Mouse (Mus musculus) cerebellum, adult 8-10 months (tissue): ENCODE measurements around the gene Plcb4.

ENCODE experiments used
- DNase-seq: peaks from one replicate; pipeline ENCODE4 v3.0.0; 2022

Plcb4 gene

DNA sequence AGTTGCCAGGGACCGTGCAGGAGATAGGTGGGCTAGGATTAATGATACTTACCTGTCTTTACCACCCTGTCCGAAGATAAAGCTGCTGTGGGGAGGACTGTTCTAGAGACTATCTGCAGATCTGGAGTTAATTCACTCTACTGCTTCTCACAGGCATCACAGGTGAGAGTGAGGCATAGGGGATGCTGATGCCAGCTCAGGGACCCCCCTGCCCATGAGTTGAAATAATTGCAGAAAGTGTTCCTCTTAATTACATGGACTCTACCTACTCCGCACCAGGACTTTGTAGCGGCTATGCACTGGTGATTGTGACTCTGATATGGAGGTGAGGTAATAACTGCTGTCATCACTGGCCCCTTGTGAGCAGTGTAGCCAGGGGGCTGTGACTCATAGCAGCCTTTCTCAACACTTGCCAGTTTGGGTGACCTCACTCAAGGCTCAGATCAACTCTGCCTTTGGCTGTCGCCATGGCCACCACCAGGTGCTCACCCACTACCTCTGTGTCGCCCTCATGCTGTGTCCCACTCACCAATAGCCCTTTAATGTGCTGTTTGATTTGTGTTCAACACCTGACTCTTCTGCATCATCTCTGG is 107.8 kb downstream of the Plcb4 start:
- no peak for DNase-seq

DNA sequence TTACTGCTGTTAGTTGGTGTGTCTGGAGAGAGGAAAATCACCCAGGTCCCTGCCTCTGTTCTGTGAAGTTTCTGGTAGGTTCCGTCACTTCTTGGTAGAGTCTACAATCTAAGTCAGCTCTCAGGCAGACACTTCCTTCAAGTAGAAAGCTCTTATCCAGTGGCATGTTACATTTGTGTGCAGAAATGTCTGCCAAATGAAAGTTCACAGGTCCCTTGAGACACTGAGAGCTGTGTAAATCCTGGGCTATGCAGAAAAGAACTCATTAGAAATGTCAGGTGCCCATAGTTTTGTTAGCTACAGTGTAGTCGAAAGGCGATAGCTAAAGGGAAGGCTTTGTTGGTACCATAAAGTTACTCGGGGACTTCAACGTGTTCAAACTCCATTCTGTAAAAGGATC is 108.7 kb downstream of the Plcb4 start:
- DNase-seq = no peak

DNA sequence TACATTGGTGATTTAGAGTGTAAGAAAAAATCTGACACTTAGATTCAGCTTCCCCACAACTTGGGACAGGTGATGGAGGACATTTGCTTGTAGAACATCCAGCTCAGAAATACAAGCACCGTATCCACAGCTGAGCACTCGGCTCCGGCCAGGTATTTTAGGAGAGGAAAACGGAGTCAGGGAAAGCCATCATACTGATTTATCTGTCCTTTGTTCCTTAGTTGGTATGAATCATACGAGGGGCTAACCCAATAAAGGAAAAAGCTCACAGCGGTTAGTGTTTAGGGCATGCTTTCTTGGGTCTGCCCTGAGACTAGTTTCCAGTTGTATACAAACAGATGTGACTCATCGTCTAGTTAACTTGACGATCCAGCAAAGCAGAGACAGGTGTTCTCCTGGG is 110.9 kb downstream of the Plcb4 start:
- no peak for DNase-seq

DNA sequence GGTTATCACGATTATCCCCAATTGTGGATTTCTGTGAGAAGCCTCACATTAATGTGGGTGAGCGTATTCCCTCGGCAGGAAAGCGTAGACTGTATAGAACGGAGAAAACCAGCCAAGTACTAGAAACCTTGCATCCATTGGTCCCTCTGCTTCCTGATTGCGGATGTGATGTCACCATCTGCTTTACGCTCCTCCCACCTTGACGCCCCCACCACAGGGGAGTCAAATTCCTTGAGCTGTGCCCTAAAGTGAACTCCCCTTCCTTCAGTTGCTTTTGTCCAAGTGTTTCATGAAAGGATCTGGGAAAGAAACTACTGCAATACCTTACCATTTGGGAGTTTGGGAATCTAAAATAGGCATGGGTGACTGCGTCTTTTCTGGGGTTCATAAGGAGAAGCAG is 111.4 kb downstream of the Plcb4 start:
- DNase-seq = no peak

DNA sequence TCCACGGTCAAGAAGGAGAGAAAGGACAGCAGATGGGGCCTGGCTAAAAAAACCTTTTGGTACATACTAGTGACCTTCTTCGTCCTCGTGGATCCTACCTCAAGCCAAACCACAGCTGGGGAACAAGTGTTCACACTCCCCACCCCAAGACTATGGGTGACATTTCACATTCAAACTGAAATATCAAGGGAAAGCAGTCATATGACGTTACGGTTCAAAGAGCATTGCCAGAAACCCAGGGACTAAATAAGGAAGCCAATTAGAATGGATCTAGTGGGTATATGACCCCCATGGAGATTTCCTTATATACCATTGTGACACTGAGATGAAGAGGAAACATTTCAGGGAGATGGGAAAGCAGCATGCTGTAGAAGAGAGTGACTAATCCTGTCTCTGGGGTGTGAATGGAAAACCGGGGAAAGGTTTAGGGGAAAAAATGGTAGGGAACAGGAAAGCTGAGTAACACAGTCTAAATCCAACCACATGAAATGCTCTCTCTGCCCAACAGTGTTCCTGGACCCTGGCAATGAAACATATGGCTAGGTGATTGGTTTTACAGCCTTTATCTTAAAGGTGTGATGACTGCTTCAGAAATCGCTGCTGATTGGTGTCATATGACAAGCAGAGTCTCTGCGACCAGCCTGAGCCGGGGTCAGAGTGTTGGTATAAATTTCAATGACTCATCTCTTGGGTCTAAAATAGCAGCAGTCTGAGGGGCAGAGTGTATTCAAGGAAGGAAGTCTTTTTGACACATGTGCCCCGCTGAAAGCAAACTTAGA is 114.6 kb downstream of the Plcb4 start:
- no peak for DNase-seq

DNA sequence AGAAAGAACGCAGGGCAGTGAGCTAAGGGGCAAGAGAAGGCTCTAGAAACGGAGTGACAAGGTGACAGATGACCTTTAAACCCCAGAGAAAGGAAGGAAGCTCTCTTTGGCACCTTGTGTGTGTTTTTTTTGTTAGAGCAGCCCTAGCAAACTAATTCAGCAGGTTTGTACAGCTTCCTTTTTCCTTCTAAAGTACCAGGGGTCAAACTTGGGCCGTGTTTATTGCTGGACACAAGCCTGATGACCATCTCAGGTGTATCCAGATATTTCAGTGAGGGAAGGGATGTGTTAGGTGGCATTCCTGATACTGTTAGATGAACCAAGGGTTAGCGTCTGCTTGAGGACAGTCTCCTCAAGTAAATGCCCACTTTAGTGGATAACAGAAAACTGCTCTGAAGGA is 116.2 kb downstream of the Plcb4 start:
- no peak for DNase-seq

DNA sequence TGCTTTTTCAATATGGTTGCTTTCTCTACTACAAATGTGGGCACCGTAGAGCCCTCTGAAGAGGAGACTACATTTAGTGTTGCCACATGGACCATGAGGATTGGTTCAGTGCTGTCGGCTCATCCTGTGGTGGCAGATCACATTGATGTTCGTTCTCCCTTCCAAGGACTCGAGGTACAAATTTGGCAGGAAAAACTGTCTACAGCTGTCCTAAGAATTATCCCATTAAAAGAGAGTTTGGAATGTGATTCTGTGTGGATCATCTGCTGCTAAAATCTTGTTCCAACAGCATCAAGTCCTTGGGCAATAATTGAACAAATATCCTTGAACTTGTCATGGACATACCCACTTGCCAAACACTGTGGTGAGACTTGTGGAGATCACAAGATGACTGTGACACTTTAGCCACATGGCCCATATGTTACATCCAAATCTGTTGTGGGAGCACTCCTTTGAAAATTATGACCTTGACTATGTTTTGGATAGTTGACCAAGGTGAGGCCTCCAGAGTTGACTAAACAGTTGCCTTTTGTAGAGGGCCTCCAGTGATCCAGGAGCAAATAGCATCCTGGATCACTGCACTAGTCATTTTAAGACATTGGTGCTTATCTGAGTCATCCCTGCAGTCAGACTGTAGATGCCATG is 117.4 kb downstream of the Plcb4 start:
- no peak for DNase-seq

DNA sequence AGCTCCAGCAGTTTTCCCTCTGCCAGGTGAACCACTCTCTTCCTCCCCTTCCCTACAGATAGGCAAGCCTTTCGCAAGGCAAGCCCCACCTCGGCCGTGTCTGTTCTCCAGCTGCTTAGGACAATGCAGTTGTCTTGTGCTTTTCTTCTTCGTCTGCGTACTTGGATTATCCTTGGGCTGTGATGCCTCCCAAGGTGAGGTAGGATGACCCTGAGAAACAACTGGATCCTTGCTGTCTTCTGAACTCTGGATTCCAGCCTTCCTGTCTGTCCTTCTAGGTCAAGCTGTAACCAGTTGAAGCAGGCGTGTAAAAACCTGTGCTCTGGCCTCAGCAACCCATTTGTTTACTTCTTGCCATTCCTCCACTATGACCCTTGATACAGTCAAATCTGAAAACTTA is 122.6 kb downstream of the Plcb4 start:
- DNase-seq = no peak

DNA sequence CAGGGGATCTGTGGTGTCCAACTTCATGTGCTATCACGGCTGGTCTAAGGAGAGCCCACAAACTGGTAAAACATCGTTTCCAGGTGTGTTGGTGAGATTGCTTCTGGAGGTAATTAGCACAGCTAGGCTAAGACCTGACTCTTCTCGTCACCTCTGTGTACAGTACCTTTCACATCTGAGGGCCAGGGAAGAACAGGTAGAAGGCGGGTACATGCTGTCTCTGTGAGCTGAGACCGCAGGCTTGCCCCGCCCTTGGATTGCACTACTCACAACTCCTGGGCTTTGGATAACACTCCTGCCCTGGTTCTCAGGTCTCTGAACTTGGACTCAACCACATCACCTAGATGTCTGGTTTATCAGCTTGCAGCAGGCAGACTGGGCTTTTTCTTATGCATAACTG is 128.6 kb downstream of the Plcb4 start:
- no peak for DNase-seq

DNA sequence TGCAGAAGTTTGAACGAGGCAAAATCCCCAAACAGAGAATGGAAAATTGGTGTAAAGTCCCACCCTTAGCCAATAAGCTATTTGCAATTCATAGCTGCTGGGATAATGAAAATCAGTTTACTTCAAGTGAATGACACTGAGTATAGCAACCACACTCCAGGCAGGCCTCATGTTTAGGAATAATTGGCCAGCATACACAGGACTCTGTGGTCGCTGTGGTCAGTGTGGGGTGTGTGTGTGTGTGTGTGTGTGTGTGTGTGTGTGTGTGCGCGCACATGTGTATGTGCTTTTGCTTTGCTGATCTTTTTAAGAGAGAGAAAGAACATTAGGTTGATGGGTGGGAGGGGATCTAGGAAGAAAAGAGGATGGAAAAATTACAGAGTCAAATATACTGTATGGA is 134.1 kb downstream of the Plcb4 start:
- no peak for DNase-seq

DNA sequence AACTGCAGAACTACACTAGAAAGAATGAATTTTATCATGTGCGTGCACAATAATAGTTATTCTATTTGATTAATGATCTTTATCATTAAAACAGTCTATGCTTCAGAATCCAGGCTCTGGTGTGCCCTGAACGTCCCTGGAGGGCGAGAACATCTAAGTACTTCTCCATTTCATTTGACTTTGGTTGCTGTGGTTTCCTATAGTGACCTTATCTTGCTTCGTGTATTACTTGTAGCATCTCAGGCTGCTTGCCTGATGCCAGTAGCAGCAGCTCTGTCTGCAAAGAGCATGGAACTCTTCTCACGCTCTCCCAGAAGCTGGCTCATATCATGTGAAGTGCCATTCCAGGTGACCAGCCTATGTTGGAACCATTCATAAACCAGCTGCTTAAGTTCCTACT is 137.9 kb downstream of the Plcb4 start:
- DNase-seq = no peak

DNA sequence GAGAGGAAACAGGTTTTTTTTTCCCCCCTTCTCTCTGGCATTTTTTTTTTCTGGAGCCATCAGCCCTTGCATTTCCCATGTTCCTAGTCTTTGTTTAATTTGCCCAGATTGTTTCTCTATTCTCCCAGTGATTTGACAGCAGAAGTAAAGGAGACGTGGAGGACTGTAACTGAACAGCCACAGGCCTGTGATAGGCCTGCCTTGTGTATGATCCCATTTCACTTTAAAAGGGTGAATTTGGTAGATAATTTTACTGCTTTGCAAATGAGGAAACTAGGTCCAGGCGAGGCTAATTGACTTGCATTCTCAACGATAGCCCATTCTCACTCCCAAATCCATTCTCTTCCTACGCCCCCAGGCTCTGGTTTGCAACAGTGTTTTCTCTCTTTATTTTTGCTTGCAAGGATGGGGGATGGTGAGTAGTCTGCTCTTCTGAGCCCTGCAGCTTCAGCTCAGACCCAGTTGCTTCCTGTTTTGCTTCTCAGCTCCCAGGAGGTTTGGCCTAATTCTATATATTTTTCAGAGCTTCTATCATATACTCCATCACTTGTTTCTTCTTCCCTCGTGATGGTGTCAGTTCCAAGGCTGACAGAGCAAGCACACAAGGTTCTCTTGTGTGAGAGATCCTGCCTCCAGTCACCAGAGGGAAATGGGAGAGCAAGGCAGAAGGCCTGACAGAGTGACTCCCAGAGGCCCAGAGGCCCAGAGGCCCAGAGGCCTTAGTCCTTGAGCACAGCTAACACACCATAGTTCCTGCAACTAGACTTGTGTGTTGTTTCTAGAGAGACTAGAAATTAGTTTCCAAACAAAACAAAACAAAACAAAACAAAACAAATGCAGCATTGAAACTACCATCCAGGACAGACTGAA is 139.1 kb downstream of the Plcb4 start:
- no peak for DNase-seq

DNA sequence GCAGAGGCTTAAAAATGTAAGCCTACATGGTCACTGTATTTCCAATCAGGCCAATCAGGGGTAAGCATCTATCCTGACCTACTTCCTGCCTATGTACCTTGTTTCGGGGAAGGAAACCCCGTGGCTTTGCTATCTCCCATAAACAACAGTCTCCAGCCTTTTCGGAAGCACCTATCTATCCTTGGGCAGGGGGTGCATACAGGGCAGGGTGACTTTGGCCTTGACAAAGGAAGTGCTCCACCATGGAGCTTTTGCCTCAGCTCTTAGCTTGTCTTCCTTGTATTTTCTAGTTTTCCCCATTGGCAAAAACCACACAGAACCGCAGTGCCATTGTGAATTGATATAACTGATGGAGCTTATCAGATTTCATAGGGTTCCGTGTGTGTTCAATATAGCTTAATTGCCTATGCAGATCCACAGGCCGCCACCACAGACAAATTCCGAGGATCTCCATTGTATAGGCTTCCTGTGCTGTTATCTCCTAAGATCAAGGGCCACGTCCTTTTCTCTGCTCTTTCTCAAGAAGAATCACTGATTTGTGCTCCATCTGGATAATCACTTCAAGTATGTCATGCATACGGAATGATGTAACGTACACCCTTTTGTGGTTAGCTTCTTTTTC is 140.4 kb downstream of the Plcb4 start:
- DNase-seq = no peak

DNA sequence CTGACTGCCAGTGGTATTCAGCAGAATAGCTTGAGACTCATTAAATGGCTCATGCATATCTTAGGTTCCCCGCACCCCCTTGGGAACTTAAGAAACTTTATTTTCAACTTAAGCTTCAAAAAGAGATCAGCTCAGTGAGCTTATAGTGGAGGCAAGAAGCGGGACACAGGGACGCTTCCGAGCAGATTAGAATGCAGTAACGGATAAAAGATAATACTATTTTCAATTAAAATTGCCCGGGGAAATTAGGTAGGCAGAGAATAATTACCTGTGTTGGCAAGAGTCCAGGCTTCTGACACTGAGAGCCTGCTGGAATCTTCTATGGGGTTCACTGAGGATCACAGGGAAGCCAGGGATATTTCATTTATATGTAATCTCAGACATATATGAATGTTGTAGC is 141.6 kb downstream of the Plcb4 start:
- DNase-seq = no peak

DNA sequence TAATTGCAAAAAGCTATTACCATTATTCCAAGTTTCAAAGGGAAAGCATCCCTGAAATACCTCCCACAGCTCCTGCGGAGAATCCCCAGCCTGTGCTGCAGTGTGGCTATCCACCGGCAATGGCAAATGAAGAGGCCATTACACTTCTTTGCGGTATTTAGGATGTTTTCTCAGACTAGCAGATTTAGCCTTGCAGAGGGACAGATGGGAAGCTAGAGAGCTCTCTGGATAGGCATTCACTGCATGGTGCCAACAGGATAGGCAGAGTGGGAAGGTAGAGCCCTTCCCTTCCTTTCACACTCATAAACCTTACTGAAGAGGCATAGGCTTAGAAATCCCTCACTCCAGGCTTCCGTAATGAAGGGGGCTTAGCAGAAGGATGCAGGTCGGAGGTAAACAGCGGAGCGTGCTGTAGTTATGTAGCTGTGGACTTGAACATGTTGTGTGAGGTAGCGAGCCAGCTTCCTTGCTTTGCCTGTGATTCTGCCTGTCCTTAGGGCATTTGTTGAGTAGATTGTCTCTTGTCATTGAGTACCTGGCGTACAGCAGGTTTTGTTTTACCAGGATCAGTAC is 144.2 kb downstream of the Plcb4 start:
- peak; percentile 53 for DNase-seq

DNA sequence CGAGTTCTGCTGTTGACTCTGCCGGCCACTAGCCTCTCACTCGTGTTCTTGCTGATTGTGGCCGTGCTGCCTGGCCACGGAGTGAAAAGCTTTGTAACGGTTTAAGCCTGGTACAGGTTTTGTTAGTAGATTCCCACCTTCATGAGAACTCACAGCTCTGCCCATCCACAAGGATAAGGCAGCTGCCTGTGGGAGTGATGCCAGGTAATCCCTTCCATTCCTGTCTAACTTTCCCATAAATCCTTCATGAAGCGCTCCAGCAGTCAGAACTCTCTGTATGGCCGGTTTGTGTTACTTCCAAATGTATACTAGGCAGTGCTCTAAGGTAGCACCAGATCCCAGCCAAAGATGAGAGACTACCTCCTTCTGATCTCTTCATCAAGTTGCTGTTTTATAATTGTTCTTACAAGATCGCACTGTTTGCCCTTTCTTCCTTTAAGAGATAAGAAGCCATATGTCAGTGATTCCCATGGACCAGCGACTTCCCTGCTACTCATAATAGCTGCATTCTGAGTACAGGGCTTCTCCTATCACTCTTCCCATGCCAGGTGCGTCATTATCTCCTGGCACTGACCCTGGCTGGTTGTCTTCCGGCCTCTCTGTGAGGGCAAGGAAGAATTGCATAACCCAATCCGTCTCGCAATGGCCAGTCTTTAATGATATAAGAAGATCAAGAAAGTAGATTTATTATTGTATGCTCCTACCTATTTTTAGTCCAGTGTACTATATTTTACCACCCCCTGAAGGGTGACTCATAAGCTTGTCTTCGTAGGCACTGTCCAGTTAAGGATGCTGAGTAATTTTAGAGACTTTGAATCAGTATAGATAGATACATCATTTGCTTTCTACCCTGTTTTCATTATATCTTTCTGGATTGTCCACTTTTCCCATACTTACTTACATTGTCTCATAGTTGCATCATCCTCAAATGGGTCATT is 147.2 kb downstream of the Plcb4 start:
- DNase-seq = peak; percentile 67

DNA sequence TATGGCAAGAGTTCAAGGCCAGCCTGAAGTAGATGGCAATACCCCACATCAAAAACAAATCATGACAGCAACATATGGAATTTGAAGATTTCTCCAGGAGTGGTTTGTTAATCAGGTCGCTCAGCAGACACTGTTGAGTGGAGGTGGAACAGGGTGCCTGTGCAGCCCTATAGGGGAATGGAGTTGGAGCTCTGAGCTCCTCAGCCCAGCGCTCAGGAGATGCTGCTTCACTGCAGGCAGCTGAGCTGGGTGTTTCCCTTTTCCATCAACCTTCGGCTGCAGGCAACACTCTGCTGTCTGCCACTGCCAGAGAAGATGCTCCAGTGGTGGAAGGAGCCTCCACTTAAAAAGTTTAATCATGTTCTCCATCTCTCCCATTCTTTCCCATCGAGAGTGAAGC is 149.5 kb downstream of the Plcb4 start:
- no peak for DNase-seq

DNA sequence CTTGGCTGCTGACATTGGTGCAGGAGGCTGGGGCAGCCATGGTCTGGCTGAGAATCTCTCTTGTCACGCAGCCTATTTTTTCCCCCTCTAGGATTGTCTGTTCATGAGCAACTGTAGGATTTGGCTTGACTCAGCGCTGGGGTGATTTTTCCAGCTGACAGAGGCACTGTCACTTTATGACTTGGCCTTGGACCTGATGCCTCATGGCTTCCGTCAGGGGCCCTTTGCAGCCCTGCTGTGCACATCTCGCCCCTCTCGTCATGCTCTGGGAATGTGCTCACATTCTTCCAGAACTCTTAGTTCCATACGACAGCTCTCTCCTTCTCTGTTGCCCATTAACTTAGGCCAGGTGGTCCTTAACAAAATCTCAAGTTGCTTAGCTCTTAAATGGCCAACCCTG is 152.0 kb downstream of the Plcb4 start:
- no peak for DNase-seq

DNA sequence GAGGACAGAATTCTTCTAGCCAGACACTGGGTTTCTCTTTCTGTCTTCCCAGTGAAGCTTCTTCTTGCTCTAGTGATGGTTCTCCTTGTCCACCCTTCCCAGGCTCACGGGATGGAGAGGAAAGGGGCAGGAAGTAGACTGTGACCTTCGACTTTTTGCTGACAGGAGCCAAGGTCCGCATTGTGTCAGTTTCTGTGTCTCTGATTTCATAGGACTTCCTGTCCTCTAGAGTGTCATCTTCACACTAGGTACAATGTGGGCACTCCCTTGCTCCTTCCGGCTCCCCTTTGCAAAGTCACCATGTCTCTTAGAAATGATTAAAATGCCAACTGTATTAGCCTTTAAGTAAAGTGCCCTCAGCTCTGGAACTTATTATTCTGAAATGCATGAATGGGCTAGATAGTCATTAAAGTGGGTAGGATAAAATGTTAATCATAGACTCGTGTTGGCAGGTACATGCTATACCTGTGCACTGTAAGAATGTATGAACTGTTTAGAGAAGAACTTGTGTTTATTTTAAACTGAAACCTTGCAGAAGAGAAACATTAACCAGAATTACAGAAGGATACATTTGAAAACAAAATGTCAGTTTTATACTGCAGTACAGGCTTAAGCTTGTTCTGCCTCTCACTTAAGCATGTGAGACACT is 152.8 kb downstream of the Plcb4 start:
- DNase-seq = no peak

DNA sequence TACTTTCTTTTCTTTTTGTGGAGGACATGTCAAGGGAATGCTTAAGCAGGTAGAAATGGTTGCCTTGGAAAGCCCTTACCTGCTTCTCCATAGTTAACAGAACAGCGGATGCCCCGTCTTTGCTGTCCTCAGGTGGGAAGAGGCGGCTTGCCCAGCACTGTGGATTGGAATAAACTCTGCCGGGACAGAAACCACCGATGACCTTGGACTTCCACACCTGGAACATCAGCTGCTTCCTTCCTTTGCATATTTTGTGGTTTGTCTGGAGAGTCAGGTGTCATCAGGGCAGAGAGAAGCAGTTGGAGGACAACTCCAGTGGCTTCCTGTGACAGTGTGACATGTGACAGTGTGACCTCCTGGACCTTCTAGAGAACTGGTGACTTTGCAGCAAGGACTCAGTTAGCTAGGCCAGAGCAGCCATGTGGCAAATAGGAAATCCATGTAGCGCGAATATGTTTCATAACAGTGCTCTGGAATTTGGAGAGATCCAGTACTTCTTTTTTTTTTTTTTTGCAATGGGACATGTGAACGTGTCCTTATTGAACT is 154.0 kb downstream of the Plcb4 start:
- no peak for DNase-seq

DNA sequence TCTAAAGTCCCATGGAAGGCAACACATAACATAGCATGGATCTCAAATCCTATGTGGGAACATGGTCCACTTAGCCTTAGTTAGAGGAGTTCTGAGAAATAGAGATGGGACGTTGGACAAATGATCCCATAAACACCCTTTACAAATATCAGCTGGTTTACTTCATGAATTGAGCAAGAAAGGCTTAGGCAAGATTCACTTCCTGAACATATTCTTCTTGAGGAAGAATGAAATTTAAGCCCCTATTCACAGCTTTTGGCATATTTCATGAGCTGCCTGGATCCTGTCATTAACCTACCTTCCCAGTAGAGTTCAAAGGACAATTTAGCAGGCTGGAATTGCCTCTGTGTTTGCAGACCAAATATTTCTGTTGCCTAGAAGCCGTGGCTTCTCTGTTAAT is 161.9 kb downstream of the Plcb4 start:
- no peak for DNase-seq
